Mouse (Mus musculus): ENCODE results near the gene Klhl24. TPM values are rescaled to one million over a fixed set of nuclear protein-coding genes. Genes with fewer than 3 reads are reported as not detected.
A peak's percentile ranks its signal among the peaks of the same experiment; 100 is the strongest.
"Not testable (repeated sequence)": the region's sequence is repeated elsewhere in the genome, so short reads cannot be mapped to it uniquely, and the experiment has no call there.

The Klhl24 gene
- polyA plus RNA-seq, 1 experiment from 2014 or later, result 50.8 TPM

DNA sequence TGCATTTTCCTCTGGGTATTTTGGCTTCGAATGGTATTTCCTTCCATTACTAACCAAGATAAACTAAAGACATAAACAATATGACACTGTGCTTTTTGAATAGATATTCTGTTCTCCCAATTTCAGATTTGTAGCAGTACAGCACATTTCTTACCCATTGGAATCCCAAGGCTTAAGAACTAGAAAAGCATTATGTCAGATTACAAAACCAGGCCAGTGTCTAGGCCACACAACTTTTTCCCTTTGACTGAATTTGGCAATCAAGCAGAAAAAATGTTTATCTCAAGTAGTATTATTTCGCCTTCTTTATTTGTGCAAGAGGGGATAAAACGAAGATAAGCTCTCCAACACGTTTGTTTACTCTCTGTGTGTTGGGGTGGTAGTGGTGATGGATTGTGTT is 18.7 kb downstream of the Klhl24 start:
- Histone ChIP-seq H3K36me3 (ENCODE audit: control insufficient read depth, insufficient read depth, low read length) (no peaks in the 10 kb centered on the region), H3K9ac (ENCODE audit: low read depth, low read length) (no peak overlapping the region), H3K27me3 (ENCODE audit: control insufficient read depth, insufficient read depth, low read length) (no peaks in the 10 kb centered on the region), H3K4me2 (replicated peaks; ENCODE audit: low read depth, low read length) (no peak overlapping the region), H3K4me1 (replicated peaks; ENCODE audit: control insufficient read depth, insufficient read depth, low read length) (no peaks in the 10 kb centered on the region), H3K9me3 (ENCODE audit: control insufficient read depth, low read length) (no peaks in the 10 kb centered on the region), H3K4me3 (ENCODE audit: low read depth, low read length) (no peak overlapping the region), H3K27ac (ENCODE audit: low read depth, low read length) (no peak overlapping the region)
- ATAC-seq (ENCODE audit: low FRiP score) (no peak), DNase-seq (ENCODE audit: low spot score) (no peak)
- WGBS, result 92% methylated on average over 4 of the region's 4 CpGs

GRCm38 (mm10) chr16:20126319-20126883 is 29.1 kb downstream of the Klhl24 start:
- H3K27ac ChIP-seq (ENCODE audit: low read depth, low read length); H3K4me3 ChIP-seq (ENCODE audit: low read depth, low read length); ATAC-seq (ENCODE audit: low FRiP score); H3K9me3 ChIP-seq (ENCODE audit: control insufficient read depth, low read length); H3K9ac ChIP-seq (ENCODE audit: low read depth, low read length); H3K36me3 ChIP-seq (ENCODE audit: control insufficient read depth, insufficient read depth, low read length); DNase-seq (ENCODE audit: low spot score); H3K27me3 ChIP-seq (ENCODE audit: control insufficient read depth, insufficient read depth, low read length); H3K4me2 ChIP-seq (replicated peaks; ENCODE audit: low read depth, low read length); H3K4me1 ChIP-seq (replicated peaks; ENCODE audit: control insufficient read depth, insufficient read depth, low read length): not testable (repeated sequence)
- 89% methylated on average over 10 of the region's 10 CpGs for WGBS

DNA sequence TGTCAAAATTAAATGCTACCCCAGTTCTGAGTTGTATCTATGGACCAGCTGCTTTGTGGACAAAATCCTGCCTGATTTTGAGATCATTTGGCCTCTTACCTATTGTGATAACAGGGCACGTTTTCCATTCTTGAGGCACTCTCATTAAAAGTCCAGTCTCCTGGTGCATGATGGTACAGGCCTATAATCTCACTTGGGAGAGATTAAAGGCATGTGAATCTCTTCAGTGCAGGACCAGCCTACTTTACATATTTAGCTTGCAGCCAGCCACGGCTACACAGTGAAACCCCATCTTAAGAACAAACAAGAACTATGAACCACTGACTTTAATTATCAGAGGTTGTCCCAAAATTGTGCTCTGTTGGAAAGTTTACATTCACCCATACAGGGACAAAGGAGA is 33.1 kb downstream of the Klhl24 start:
- Histone ChIP-seq H3K27ac (ENCODE audit: low read depth, low read length) (no peak overlapping the region), H3K4me1 (replicated peaks; ENCODE audit: control insufficient read depth, insufficient read depth, low read length) (no peaks in the 10 kb centered on the region), H3K4me2 (replicated peaks; ENCODE audit: low read depth, low read length) (no peak overlapping the region), H3K9me3 (ENCODE audit: control insufficient read depth, low read length) (no peaks in the 10 kb centered on the region), H3K9ac (ENCODE audit: low read depth, low read length) (no peak overlapping the region), H3K4me3 (ENCODE audit: low read depth, low read length) (no peak overlapping the region), H3K36me3 (ENCODE audit: control insufficient read depth, insufficient read depth, low read length) (peaks cover 7% of the 10 kb centered on the region; the same call in 1 of the 2 replicates), H3K27me3 (ENCODE audit: control insufficient read depth, insufficient read depth, low read length) (no peaks in the 10 kb centered on the region)
- no peak for DNase-seq (ENCODE audit: low spot score)
- no peak for ATAC-seq (ENCODE audit: low FRiP score)
- WGBS, result 74% methylated on average over 2 of the region's 2 CpGs

DNA sequence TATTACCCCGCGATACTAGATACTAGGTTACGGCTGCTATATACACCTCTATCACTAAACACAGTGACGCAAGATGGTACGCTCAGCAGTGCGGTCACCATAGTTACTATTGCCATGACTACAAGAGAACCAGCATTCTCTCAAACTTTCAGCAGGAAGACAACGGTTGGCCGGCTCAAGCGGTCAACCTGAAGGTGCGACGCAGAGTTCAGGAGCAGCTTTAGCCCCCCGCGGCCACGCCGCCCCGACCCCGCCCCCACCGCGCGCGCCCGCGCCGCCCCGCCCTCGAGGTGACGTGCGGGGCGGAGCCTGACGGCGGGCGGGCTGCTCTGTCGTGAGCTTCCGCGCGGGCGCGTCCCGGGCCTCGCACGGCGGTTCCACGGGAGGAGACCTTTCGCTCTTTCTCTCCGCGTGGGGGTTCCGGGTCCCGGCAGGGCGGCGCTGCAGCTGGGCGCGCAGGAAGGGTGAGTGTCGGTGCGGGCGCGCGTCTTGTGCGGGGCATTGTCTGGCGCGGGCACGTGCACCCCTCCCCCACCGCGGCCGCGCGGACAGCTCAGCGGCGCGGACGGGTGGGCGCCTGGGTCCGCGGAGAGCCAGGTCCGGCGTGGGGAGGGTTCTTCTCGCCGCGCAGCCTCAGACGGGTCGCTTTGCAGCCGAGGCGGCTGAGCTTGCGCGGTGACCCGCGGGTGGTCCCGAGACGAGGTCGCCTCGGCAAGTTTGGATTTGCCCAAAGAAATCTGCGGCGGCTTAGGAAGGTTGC is 43.6 kb downstream of the Klhl24 start, which contains the start of gene Yeats2:
Gene Yeats2, plus strand, starts transcription at position 292 of the 760 bp plus-strand sequence.
- peak; percentile 96 for ATAC-seq (ENCODE audit: low FRiP score)
- DNase-seq (ENCODE audit: low spot score), result peak; percentile 83
- Histone ChIP-seq H3K4me3 (ENCODE audit: low read depth, low read length) (peak within 1 kb of the TSS; percentile 79), H3K9me3 (ENCODE audit: control insufficient read depth, low read length) (no peaks in the 10 kb centered on the region), H3K9ac (ENCODE audit: low read depth, low read length) (peak within 1 kb of the TSS; percentile 92), H3K27me3 (ENCODE audit: control insufficient read depth, insufficient read depth, low read length) (no peaks in the 10 kb centered on the region), H3K27ac (ENCODE audit: low read depth, low read length) (peak within 1 kb of the TSS; percentile 93), H3K4me1 (replicated peaks; ENCODE audit: control insufficient read depth, insufficient read depth, low read length) (peaks cover 4% of the 10 kb centered on the region; the same call in 1 of the 2 replicates), H3K36me3 (ENCODE audit: control insufficient read depth, insufficient read depth, low read length) (no peaks in the 10 kb centered on the region), H3K4me2 (replicated peaks; ENCODE audit: low read depth, low read length) (peak within 1 kb of the TSS; percentile 46)
- 1% methylated on average over 84 of the region's 92 CpGs for WGBS

DNA sequence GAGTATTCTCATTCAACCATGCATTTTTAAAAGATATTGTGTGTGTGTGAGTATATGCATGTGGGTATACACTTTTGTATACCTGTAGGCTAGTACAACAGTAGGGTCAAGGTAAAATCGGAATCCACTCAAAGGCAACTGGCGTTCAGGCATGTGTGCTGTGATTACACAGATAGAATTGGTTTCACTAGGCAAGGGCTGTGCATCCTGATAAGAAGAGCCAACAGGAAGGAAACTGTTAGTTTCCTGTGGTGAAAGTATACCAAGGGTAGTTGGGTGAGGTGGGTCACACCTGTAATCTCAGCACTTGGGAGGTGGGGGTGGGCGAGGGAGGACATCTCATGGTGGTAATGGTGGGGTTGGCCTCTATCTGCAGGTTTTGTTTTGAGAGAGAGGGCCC is 47.2 kb downstream of the Klhl24 start:
- Histone ChIP-seq H3K27ac (ENCODE audit: low read depth, low read length) (no peak overlapping the region), H3K36me3 (ENCODE audit: control insufficient read depth, insufficient read depth, low read length) (no peaks in the 10 kb centered on the region), H3K4me2 (replicated peaks; ENCODE audit: low read depth, low read length) (no peak overlapping the region), H3K4me1 (replicated peaks; ENCODE audit: control insufficient read depth, insufficient read depth, low read length) (peaks cover 4% of the 10 kb centered on the region; the same call in 1 of the 2 replicates), H3K9me3 (ENCODE audit: control insufficient read depth, low read length) (no peaks in the 10 kb centered on the region), H3K9ac (ENCODE audit: low read depth, low read length) (no peak overlapping the region), H3K4me3 (ENCODE audit: low read depth, low read length) (no peak overlapping the region), H3K27me3 (ENCODE audit: control insufficient read depth, insufficient read depth, low read length) (no peaks in the 10 kb centered on the region)
- ATAC-seq (ENCODE audit: low FRiP score), result no peak
- WGBS, result 97% methylated on average over 3 of the region's 3 CpGs
- no peak for DNase-seq (ENCODE audit: low spot score)

DNA sequence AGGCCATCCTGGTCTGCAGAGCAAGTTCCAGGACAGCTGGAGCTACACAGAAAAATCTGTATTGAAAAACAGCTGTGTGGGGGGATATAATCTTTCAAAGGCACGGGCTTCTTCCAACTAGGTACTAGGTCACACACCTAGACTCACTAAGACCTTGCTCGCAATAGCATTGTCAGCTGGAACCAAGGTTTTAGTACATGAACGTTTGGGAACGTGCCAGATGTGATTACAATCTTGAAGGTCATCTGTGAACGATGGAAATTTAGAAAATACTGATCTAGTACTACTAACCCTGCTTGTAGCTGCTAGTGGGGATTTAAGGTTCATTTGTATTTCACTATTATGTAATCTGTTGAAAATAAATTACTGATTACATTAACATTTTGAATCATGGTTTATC is 54.6 kb downstream of the Klhl24 start:
- 93% methylated on average over 5 of the region's 5 CpGs for WGBS
- Histone ChIP-seq H3K4me3 (ENCODE audit: low read depth, low read length) (no peak overlapping the region), H3K4me2 (replicated peaks; ENCODE audit: low read depth, low read length) (no peak overlapping the region), H3K36me3 (ENCODE audit: control insufficient read depth, insufficient read depth, low read length) (peaks cover 8% of the 10 kb centered on the region; the same call in 1 of the 2 replicates), H3K27ac (ENCODE audit: low read depth, low read length) (no peak overlapping the region), H3K9me3 (ENCODE audit: control insufficient read depth, low read length) (no peaks in the 10 kb centered on the region), H3K27me3 (ENCODE audit: control insufficient read depth, insufficient read depth, low read length) (no peaks in the 10 kb centered on the region), H3K4me1 (replicated peaks; ENCODE audit: control insufficient read depth, insufficient read depth, low read length) (no peaks in the 10 kb centered on the region), H3K9ac (ENCODE audit: low read depth, low read length) (no peak overlapping the region)
- DNase-seq (ENCODE audit: low spot score) (no peak), ATAC-seq (ENCODE audit: low FRiP score) (no peak)

DNA sequence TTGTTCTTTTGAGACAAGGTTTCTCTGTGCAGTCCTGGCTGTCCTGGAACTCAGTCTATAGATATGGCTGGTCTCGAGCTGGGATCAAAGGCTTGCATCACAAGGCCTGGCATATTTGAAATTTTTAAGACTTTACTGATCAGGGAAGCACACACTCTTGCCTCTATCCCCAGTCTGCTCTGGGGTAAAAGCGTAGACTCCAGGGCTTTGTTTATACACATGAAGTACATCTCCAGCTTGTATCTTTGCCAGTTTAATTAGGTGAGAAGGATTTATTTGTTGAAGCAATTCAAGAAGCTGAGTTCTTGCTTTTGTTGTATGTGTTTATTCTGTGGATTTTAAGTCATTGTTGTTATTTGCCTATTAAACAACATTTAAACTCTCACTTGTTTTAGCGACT is 56.4 kb downstream of the Klhl24 start:
- no peak overlapping the region for H3K9ac ChIP-seq (ENCODE audit: low read depth, low read length)
- DNase-seq (ENCODE audit: low spot score) (no peak), ATAC-seq (ENCODE audit: low FRiP score) (no peak)
- H3K4me1 ChIP-seq (replicated peaks; ENCODE audit: control insufficient read depth, insufficient read depth, low read length), result no peaks in the 10 kb centered on the region
- no peaks in the 10 kb centered on the region for H3K27me3 ChIP-seq (ENCODE audit: control insufficient read depth, insufficient read depth, low read length)
- H3K9me3 ChIP-seq (ENCODE audit: control insufficient read depth, low read length), result no peaks in the 10 kb centered on the region
- H3K27ac ChIP-seq (ENCODE audit: low read depth, low read length), result no peak overlapping the region
- no peak overlapping the region for H3K4me2 ChIP-seq (replicated peaks; ENCODE audit: low read depth, low read length)
- H3K36me3 ChIP-seq (ENCODE audit: control insufficient read depth, insufficient read depth, low read length), result peaks cover 11% of the 10 kb centered on the region; the same call in 1 of the 2 replicates
- no peak overlapping the region for H3K4me3 ChIP-seq (ENCODE audit: low read depth, low read length)
- WGBS, result 82% methylated on average over 3 of the region's 3 CpGs

DNA sequence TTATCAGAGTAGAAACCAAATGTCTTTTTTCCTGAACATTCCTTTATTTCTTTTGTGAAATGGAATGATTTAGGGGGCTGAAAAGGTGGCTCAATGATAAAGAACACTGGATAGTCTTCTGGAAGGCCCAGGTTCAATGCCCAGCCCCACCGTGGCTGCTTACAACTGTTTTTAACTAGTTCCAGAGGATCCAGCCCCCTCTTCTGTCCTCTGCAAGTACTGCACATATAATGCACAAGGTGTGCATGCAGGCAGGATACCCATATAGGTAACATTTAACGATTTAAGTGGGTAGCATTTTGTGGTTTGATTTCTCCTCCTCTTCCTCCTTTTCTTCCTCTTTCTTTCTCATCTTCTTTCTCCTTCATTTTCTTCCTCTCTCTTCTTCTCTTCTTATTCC is 62.8 kb downstream of the Klhl24 start:
- H3K9ac ChIP-seq (ENCODE audit: low read depth, low read length), result no peak overlapping the region
- no peaks in the 10 kb centered on the region for H3K9me3 ChIP-seq (ENCODE audit: control insufficient read depth, low read length)
- no peaks in the 10 kb centered on the region for H3K4me1 ChIP-seq (replicated peaks; ENCODE audit: control insufficient read depth, insufficient read depth, low read length)
- ATAC-seq (ENCODE audit: low FRiP score) (no peak), DNase-seq (ENCODE audit: low spot score) (no peak)
- H3K27me3 ChIP-seq (ENCODE audit: control insufficient read depth, insufficient read depth, low read length), result no peaks in the 10 kb centered on the region
- H3K27ac ChIP-seq (ENCODE audit: low read depth, low read length), result no peak overlapping the region
- no peak overlapping the region for H3K4me2 ChIP-seq (replicated peaks; ENCODE audit: low read depth, low read length)
- WGBS, result 86% methylated on average over 2 of the region's 2 CpGs
- H3K36me3 ChIP-seq (ENCODE audit: control insufficient read depth, insufficient read depth, low read length), result peaks cover 18% of the 10 kb centered on the region
- H3K4me3 ChIP-seq (ENCODE audit: low read depth, low read length), result no peak overlapping the region

- ATAC-seq (ENCODE audit: low FRiP score), result no peak
- no peaks in the 10 kb centered on the region for H3K27me3 ChIP-seq (ENCODE audit: control insufficient read depth, insufficient read depth, low read length)
- no peak overlapping the region for H3K27ac ChIP-seq (ENCODE audit: low read depth, low read length)
- no peak overlapping the region for H3K9ac ChIP-seq (ENCODE audit: low read depth, low read length)
- peaks cover 7% of the 10 kb centered on the region; the same call in 1 of the 2 replicates for H3K36me3 ChIP-seq (ENCODE audit: control insufficient read depth, insufficient read depth, low read length)
- 91% methylated on average over 3 of the region's 3 CpGs for WGBS
- no peaks in the 10 kb centered on the region for H3K4me1 ChIP-seq (replicated peaks; ENCODE audit: control insufficient read depth, insufficient read depth, low read length)
- H3K4me3 ChIP-seq (ENCODE audit: low read depth, low read length), result no peak overlapping the region
- no peak overlapping the region for H3K4me2 ChIP-seq (replicated peaks; ENCODE audit: low read depth, low read length)
- no peaks in the 10 kb centered on the region for H3K9me3 ChIP-seq (ENCODE audit: control insufficient read depth, low read length)
- no peak for DNase-seq (ENCODE audit: low spot score)
These were observed 71.7 kb downstream of the Klhl24 start for GRCm38 (mm10) chr16:20169071-20169470.
